Mouse (Mus musculus): Measurements from ENCODE around the gene Vmn2r1. TPM values are rescaled to one million over a fixed set of nuclear protein-coding genes. Genes with fewer than 3 reads are reported as not detected.
A peak's percentile ranks its signal among the peaks of the same experiment; 100 is the strongest.

Gene Vmn2r1
- polyA plus RNA-seq (2014; fragmentation: Nextera tagmentation; extraction: Ambion mirVana), result not detected in 2 replicates

DNA sequence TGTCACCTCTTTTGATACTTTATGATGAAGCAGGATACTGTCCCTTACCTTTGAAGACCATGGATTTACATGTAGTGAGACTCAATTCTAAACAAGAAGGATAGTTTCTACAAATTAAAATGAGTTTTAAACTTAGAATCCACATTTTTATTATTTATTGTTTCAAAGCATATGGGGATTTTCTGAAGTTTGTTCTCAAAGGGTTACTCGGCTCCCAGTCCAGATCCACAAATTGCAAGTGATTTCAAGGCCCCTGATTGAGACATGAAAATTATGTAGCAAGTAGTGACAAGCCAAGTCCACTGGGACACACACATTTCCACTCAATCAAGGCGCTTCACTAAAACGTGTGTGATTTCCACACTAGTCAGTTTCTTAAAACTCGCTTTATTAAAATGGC, at the start of gene Vmn2r1:
Gene Vmn2r1 (plus strand): TSS at position 301 of the 400 bp plus-strand sequence.
- Histone ChIP-seq H3K9me3 (ENCODE audit: control insufficient read depth, low read length) (no peaks in the 10 kb centered on the region), H3K27ac (ENCODE audit: low read depth, low read length) (no peak within 1 kb of the TSS), H3K4me1 (replicated peaks; ENCODE audit: control insufficient read depth, insufficient read depth, low read length) (no peaks in the 10 kb centered on the region), H3K4me2 (ENCODE audit: low read depth, low read length, severe bottlenecking) (no peak within 1 kb of the TSS), H3K27me3 (ENCODE audit: control insufficient read depth, insufficient read depth, low read length) (no peaks in the 10 kb centered on the region), H3K36me3 (ENCODE audit: control insufficient read depth, insufficient read depth, low read length) (no peaks in the 10 kb centered on the region), H3K9ac (ENCODE audit: low read length) (no peak within 1 kb of the TSS), H3K4me3 (ENCODE audit: low read depth, low read length) (no peak within 1 kb of the TSS)
- DNase-seq (ENCODE audit: low spot score) (no peak), ATAC-seq (replicated peaks; ENCODE audit: low FRiP score) (no peak)
- WGBS, result 84% methylated on average over 4 of the region's 4 CpGs

DNA sequence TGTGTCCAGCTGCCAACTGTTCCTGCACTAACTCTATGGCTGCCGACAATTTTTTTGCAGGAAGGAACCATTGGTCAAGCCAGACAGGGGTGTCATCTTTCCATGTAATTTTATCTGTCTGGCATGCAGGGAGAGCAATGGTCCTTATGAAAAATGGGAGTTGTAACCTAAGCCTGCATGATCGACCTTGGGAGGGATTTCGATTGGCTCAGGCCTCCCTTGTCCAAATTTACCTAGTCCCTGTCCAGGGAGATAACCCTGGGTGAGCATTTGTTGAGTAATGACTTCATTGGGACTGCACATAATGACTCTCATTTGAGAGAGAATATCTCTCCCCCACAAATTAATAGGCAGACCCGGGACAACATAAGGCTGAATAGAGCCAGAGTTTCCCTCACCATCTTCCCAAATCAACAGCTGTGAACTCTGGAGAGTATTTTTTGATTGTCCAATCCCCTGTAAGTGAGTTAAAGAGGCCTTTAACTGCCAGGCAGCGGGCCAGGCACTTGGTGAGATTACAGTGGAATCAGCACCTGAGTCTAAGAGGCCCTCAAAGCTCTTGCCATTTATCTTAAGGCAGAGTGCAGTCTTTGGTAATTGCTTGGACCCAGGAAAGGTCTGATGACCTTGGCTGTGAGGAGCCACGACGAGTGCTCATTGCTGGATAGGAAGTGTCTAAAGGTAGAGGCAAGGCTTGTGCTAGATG, 43.1 kb upstream of the Vmn2r1 start:
- WGBS, result 85% methylated on average over 7 of the region's 7 CpGs
- ATAC-seq (replicated peaks; ENCODE audit: low FRiP score), result no peak
- no peaks in the 10 kb centered on the region for H3K4me1 ChIP-seq (replicated peaks; ENCODE audit: control insufficient read depth, insufficient read depth, low read length)
- no peak overlapping the region for H3K4me2 ChIP-seq (ENCODE audit: low read depth, low read length, severe bottlenecking)
- no peaks in the 10 kb centered on the region for H3K36me3 ChIP-seq (ENCODE audit: control insufficient read depth, insufficient read depth, low read length)
- H3K27ac ChIP-seq (ENCODE audit: low read depth, low read length), result no peak overlapping the region
- no peak overlapping the region for H3K9ac ChIP-seq (ENCODE audit: low read length)
- DNase-seq (ENCODE audit: low spot score), result no peak
- no peaks in the 10 kb centered on the region for H3K9me3 ChIP-seq (ENCODE audit: control insufficient read depth, low read length)
- H3K27me3 ChIP-seq (ENCODE audit: control insufficient read depth, insufficient read depth, low read length), result no peaks in the 10 kb centered on the region
- H3K4me3 ChIP-seq (ENCODE audit: low read depth, low read length), result no peak overlapping the region

DNA sequence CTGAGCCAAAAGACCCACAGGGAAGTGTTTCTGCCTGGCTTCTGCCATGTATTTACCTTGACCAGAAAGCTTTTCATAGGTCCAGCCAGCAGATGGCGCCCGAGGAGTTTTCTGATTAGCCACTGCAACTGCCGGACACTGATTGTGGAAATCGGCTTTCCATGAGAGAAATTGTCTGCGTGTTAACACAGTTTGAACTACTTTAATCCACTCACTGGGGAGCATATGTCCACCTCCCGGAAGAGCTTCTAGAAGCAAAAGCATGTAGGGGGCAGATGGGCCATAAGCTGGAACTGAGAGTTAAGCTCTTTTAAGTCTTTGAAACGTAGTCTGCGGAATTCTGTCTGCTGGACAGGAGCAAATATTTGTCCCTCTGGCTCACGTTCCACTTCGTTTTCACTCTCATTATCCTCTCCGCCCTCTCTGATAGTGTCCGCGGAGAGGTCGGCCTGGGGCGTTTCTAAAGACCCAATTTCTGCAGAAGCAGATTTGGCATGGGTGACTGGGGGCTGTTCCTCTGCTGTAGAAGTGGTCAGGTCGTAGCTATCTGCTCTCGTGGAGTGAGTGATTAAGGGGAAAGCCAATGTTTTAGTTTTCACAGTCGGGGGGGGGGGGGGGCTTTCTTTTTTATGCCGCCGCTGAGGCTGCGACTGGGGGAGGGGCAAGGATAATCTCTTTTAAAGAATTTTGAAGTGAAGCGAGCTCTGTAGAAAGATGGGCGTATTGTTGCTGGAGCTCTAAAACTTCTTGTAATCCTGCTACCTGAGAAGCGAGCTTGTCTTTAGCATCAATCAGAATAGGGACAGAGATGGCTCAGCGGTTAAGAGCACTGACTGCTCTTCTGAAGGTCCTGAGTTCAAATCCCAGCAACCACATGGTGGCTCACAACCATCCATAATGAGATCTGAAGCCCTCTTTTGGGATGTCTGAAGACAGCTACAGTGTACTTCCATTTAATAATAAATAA, 41.2 kb upstream of the Vmn2r1 start:
- DNase-seq (ENCODE audit: low spot score) (peak; percentile 93), ATAC-seq (replicated peaks; ENCODE audit: low FRiP score) (peak; percentile 86)
- whole genome bisulfite sequencing, result 6% methylated on average over 25 of the region's 25 CpGs
- Histone ChIP-seq H3K4me1 (replicated peaks; ENCODE audit: control insufficient read depth, insufficient read depth, low read length) (no peaks in the 10 kb centered on the region), H3K4me3 (ENCODE audit: low read depth, low read length) (peak overlapping the region; percentile 31), H3K4me2 (ENCODE audit: low read depth, low read length, severe bottlenecking) (peak overlapping the region; percentile 68), H3K9me3 (ENCODE audit: control insufficient read depth, low read length) (no peaks in the 10 kb centered on the region), H3K27me3 (ENCODE audit: control insufficient read depth, insufficient read depth, low read length) (no peaks in the 10 kb centered on the region), H3K27ac (ENCODE audit: low read depth, low read length) (no peak overlapping the region), H3K9ac (ENCODE audit: low read length) (peak overlapping the region; percentile 17; the same call in 1 of the 2 replicates), H3K36me3 (ENCODE audit: control insufficient read depth, insufficient read depth, low read length) (no peaks in the 10 kb centered on the region)

DNA sequence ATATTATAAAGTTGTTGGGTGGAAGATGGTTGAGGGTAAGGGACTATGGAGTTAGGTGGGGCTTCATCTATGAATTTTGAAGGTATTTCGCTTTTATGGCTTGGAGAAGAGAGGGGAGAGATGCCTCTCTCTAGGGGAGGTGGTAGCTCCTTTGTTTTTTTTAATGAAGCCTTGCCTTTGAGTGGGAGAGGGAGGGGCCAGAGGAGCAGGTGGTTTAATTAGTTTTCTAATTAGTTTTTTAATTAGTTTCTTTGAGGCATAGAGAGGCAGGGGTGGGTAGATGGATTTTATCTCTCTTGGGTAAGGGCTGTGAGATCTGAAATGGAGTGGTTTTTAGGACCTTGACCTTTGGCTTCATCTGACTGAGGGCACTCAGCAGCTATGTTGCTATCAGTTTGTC, 31.4 kb downstream of the Vmn2r1 start:
- no peak for DNase-seq (ENCODE audit: low spot score)
- peak; percentile 80 for ATAC-seq (replicated peaks; ENCODE audit: low FRiP score)
- Histone ChIP-seq H3K9me3 (ENCODE audit: control insufficient read depth, low read length) (no peaks in the 10 kb centered on the region), H3K9ac (ENCODE audit: low read length) (no peak overlapping the region), H3K27ac (ENCODE audit: low read depth, low read length) (no peak overlapping the region), H3K4me3 (ENCODE audit: low read depth, low read length) (no peak overlapping the region), H3K27me3 (ENCODE audit: control insufficient read depth, insufficient read depth, low read length) (no peaks in the 10 kb centered on the region), H3K36me3 (ENCODE audit: control insufficient read depth, insufficient read depth, low read length) (no peaks in the 10 kb centered on the region), H3K4me2 (ENCODE audit: low read depth, low read length, severe bottlenecking) (no peak overlapping the region), H3K4me1 (replicated peaks; ENCODE audit: control insufficient read depth, insufficient read depth, low read length) (no peaks in the 10 kb centered on the region)
- WGBS, result 54% methylated on average over 1 of the region's 1 CpGs

DNA sequence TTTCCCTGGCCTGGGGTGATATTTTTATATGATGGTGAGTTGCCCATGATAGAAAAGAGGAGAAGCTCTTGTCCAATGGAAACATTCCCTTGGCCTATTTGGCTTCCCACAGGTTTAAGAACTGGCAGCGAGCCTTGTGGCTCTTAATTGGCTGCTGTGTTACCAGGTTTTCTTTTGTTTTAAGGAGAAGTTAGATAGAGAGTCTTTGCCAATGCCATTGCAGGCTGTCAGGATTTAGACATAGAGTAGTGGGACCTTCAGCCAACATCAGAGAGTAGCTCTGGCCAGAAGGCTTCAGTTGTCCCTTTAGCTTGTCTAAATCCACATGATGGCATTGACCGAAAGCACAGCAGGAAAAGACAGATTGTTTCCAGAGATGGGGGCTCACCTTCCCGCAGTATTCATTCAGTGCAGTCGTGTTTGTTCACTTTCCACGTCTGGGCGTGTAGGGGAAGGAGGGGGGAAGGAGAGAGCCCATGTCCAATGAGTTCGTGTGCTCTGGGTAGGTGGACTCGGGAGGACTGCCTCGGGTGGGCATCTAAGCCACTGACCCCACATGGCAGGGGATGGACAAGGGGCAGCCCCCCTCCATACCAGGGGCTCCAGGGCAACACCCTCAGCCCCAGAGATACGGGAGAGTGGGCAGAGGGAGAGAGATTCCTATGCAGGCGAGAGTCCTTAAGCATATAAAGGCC, 32.2 kb downstream of the Vmn2r1 start:
- no peak overlapping the region for H3K4me3 ChIP-seq (ENCODE audit: low read depth, low read length)
- no peaks in the 10 kb centered on the region for H3K27me3 ChIP-seq (ENCODE audit: control insufficient read depth, insufficient read depth, low read length)
- no peak overlapping the region for H3K4me2 ChIP-seq (ENCODE audit: low read depth, low read length, severe bottlenecking)
- H3K9me3 ChIP-seq (ENCODE audit: control insufficient read depth, low read length), result no peaks in the 10 kb centered on the region
- no peak for DNase-seq (ENCODE audit: low spot score)
- 77% methylated on average over 11 of the region's 11 CpGs for WGBS
- no peak overlapping the region for H3K27ac ChIP-seq (ENCODE audit: low read depth, low read length)
- H3K9ac ChIP-seq (ENCODE audit: low read length), result no peak overlapping the region
- peak; percentile 42; the same call in 1 of the 2 replicates for ATAC-seq (replicated peaks; ENCODE audit: low FRiP score)
- no peaks in the 10 kb centered on the region for H3K36me3 ChIP-seq (ENCODE audit: control insufficient read depth, insufficient read depth, low read length)
- H3K4me1 ChIP-seq (replicated peaks; ENCODE audit: control insufficient read depth, insufficient read depth, low read length), result no peaks in the 10 kb centered on the region

DNA sequence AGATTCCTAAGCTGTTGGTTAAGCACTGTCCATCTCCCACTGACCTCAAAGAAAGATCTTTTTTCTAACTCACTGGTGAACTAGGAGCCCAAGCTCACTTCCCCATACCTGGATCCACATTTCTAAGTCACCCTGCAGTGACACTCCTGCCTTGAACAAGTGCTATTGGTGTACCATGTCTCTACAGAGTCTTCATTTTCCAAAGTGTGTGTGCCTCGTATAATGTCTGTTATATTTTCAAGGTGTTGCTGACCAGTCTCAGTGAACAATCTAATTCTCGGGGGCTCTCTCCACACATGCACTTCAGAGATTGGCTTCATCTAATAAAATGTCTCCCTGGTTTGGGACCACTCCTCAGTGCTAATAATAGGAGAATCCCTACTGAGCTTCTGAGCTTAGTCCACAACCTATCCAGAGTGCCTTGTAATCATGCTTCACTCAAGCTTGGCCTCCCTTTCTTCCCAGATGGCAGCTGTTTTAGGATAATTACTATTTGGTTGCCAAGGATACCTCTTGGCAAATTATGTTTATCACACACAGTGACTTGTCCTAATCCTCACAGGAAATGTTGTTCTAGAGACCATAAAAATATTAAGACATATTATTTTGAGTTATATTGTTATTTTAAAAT, 60.6 kb downstream of the Vmn2r1 start, which contains the start of gene Vmn2r2:
Gene Vmn2r2 (minus strand): TSS at position 51 of the 631 bp plus-strand sequence.
- ATAC-seq (replicated peaks; ENCODE audit: low FRiP score) (no peak; the same call in 1 of the 2 replicates), DNase-seq (ENCODE audit: low spot score) (no peak)
- Histone ChIP-seq H3K9ac (ENCODE audit: low read length) (no peak within 1 kb of the TSS), H3K4me3 (ENCODE audit: low read depth, low read length) (no peak within 1 kb of the TSS), H3K4me1 (replicated peaks; ENCODE audit: control insufficient read depth, insufficient read depth, low read length) (no peaks in the 10 kb centered on the region), H3K27me3 (ENCODE audit: control insufficient read depth, insufficient read depth, low read length) (no peaks in the 10 kb centered on the region), H3K36me3 (ENCODE audit: control insufficient read depth, insufficient read depth, low read length) (no peaks in the 10 kb centered on the region), H3K4me2 (ENCODE audit: low read depth, low read length, severe bottlenecking) (no peak within 1 kb of the TSS), H3K27ac (ENCODE audit: low read depth, low read length) (no peak within 1 kb of the TSS), H3K9me3 (ENCODE audit: control insufficient read depth, low read length) (no peaks in the 10 kb centered on the region)
- WGBS, result 83% methylated on average over 2 of the region's 2 CpGs
